Mouse (Mus musculus) bone marrow, adult 2 months (tissue): ENCODE measurements around the gene Gm973.

Source experiments
- CTCF ChIP-seq: fragments of 200-500 bp; IDR thresholded peaks from 2 replicates; pipeline ENCODE4 v1.5.1; 2011; ENCODE audit warnings: low read length, control low read depth; ENCODE audit not compliant: control insufficient read depth, insufficient read depth
- POLR2A ChIP-seq: fragments of 200-500 bp; IDR thresholded peaks from 2 replicates; pipeline ENCODE4 v1.6.1; 2011; ENCODE audit warnings: low read depth, mild to moderate bottlenecking, control low read depth, low read length, borderline replicate concordance; ENCODE audit not compliant: control insufficient read depth

GRCm38 (mm10) chr1:59642488-59642887 lies 126.4 kb downstream of the Gm973 start:
- TF ChIP-seq CTCF (no peak), POLR2A (no peak)
